Mouse (Mus musculus) gonadal fat pad, adult 2 months (tissue): ENCODE measurements at regions not wholly inside any gene's neighbourhood (a gene's known extent, or its start where the extent isn't known, plus 50 kb on each side); places are given as distances from the start of the nearest gene placed in this dataset.

Experiments used
- DNase-seq: peaks from one replicate; pipeline ENCODE4 v3.0.0-alpha.2; 2012; ENCODE audit warnings: low read depth

DNA sequence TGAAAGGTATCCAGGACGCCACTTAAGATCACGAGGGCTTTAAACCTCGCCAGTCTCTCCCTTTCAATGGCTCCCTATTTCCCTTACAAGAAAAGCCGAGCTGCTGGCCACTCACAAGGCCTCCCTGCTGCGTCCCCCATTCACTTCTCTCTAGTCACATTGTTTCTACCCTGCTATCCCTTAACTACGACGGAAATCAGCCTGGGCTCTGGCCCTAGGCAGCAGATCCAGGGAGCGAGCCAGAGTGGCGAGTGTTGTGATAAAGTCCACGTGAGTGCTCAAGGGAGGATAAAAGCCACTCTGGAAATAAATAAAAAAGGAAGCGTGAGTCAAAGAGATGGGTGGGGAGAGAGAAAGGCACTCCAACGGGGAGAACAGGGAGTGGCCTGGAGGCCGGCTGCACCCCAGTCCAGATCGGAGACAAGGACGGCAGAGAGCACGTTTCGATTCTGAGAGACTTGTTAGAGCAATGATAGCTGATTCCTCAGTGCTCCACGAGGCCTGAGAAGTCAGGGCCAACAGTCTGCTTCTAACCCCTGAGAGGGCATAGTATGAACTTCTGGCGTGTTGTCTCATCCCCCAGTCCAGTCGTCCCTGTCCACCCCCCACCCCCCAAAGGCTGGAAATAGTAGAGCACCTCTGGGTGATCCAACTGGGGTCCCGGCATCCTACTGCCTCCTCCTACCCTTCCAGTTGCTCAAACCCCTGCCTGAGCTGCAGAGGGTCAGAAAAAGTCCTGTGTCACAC lies 84.8 kb upstream of the Calm2 start:
- no peak for DNase-seq

DNA sequence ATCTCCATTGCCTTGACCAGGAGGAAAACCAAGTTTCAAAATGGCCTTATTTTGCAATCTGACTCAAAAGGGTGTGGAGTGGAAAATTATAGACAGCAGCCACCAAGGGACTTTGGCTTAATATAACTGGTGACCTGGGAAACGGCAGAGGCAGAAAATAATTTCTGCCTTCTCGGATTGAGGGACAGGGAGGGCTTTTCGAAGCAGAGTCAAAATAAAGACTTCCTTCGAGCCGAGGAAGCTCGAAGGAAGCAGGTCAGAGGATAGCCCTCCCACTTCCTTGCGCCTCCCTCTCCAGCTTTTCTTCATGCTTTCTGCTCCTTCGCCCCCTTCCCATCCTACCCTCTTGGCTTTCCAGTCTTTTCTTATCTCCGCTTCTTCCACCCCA lies 85.4 kb upstream of the Calm2 start:
- DNase-seq, result no peak

DNA sequence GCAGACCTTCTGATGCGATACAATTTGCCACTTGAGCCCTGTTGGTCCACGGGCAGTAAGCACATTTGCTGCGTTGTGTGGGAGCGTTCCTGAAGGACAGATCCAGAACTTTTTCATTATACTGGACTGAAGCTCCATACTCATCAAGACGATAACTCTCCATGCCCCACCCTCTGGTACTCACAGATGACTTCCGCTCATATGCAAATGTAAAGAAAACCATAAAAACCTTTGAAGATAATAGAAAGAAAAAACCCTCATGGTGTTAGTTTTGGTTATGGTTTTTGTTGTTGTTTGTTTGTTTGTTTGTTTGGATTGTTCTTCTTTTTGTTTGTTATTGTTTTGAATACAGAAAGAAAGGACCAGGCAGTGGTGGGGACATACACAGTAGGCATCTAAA lies 86.0 kb upstream of the Calm2 start:
- DNase-seq, result no peak

DNA sequence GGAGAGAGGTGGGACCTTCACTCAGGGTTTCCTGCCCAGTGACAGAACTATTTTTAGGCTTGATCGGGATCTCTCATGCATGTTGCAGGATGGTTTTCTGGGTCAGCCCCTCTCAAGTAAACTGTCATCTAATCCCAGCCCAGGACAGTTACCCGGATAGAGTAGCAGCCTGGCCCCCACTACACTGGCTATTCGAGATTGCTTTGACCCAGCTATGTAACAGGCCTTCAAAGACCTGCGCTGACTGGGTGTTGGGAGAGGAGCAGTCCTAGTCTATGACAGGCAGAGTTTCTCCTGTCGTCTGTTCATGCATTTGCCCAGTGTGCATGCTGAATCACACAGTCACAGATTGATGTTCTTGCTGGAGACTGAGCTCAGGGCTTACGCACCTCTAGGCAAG lies 86.2 kb upstream of the Epcam start:
- DNase-seq, result no peak

DNA sequence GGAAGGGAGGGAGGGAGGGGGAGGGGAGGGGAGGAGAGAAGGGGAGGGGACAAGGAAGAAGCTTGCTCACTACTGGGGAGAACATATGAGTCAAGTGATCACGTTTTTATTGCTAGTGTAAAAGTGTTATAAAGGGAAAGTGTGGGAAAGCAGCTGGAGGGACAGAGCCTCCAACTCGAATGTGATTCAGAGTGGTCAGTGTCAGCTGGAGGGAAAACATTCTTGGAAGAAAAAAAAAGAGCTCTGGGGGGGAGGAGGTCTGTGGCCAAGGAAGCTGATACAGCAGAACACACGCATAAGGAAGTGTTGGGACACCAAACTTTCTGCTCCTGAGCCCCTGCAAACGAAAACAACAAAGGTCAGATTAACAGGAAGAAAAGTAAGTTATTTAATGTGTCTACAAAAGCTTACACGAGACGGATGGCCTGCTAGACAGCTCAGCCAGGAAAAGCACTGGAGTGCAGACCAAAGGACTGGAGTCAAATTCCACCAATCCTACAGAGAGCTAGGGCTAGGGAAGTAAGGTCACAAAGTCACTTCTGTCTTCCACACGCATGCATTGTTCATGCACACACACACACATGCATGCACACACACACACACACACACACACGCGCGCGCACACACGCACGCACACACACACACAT lies 85.1 kb upstream of the Epcam start:
- DNase-seq, result no peak

DNA sequence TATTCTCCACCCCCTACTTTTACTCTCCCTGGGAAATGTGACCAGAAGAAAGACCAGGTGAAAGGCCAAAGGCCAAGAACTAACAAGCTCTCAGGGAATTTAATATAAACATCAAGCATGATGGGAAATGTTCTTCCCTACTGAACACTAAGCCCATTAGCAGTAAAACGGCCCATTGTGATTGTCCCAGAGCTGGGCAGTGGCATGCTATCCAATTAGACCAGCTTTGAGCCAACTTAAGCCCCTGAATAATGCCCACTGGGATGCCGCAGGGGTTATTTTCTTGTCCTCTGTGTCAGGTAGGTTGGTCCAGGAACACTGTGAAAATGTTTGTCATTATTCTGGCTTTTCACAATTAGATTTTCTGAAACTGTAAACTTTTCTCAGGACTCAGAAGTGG lies 81.2 kb upstream of the Epcam start:
- no peak for DNase-seq

DNA sequence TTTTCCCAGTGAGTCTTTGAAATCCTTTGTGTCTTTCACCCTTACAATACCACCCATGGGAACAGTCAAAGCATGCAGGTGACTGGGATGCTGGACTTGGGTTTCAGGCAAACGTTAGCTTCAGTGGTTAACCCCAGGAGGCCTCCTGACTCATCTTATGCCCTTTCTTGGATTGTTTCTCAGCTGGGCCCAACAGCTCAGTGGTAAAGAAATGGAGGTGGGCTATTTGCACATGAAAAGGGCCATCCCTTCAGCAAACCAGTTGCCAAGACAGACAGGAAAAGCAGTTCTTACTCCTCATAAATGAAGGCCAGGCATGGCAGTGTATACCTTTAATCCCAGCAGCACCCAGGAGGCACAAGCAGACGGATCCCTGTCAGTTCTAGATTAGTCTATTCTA lies 77.4 kb upstream of the Epcam start:
- DNase-seq, result no peak

DNA sequence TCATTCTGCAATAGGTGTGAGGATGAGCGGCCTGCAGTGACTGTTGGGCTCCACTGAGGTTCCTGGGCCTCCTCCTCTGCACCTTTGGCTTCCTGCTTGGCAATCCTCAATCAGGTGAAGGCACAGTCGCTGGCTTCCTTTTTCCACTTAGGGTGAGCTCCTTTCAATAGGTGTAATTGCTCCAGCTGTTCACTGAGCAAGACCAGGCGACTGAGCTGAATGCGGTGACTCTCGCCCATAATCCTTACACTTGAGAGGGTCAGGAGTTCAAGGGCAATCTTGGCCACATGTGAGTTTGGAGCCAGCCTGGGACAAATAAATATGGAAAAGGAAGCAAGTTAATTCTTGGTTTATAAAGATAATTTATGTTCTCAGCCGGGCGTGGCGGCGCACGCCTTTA lies 76.1 kb upstream of the Epcam start:
- no peak for DNase-seq

DNA sequence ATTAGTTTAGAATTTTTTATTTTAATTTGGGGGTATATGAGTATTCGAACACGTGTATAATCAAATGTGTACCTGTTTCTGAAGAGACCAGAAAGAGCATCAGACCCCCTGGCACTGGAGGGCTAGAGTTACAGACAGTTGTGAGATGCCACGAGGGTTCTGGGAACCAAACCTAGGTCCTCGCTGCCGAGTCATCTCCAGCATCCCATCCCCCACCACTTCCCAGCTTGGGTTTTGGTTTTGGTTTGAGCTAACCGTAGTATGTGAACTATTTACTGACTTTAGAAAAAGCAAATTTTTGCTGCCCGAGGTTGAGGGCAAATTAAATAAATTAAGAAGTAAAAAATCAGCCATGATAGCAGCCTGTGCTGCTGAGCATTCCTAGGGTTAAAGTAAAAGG lies 74.9 kb upstream of the Epcam start:
- no peak for DNase-seq

DNA sequence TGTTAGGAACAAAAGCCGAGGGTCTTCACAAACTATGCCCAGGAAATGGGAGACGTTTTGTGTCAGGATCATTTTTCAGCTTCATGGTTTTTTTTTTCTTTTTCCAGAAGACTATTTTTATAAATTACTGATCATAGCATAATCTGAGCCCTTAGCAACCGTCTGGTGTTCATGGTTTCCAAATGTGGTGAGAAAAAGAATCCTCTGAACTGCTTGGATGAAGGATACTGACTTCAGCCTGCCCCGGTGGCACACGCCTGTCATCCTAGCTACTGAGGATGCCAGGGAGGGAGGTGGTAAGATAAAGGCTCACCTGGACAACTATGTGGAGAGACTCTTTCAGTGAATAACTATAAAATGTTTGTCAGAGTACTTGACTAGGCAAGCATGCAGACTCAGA lies 72.4 kb upstream of the Epcam start:
- no peak for DNase-seq

DNA sequence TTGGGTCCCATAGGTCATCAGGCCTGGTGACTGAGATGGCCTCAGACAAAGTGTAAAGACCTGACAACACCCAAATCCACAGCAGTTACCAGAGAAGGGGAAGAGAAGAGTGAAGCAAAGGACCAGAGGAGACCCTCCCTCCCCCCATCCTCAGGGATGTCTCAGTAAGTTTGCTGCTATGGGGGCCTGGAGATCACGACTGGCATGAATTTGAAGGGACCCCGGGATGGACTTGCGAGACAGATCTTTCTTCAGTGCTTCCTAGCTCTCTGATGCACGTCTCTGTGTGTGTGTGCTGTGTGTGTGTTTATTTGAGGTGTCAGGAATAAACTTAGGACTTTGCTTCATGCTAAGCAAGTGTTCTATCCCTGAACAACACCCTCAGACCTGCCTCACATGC lies 70.1 kb upstream of the Epcam start:
- no peak for DNase-seq

DNA sequence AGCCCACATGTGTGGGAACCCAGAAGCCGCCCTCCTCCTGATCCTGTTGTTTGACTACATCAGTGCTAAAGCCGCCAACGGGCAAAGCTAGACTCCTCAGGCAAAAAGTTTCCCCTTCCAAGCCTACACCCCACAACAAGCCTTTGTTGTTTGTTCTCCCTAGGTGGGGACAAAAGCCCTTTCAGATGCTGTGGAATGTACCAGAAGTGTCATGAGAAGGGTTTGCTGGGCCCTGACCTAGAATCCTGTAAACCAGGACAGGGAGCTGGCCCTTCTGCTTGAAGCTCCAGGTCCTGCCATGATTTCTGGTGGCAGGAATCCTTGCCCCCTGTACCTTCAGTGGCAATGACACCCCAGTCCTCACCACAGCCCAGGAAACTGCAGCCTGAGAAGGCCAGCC lies 69.5 kb upstream of the Epcam start:
- DNase-seq, result no peak

DNA sequence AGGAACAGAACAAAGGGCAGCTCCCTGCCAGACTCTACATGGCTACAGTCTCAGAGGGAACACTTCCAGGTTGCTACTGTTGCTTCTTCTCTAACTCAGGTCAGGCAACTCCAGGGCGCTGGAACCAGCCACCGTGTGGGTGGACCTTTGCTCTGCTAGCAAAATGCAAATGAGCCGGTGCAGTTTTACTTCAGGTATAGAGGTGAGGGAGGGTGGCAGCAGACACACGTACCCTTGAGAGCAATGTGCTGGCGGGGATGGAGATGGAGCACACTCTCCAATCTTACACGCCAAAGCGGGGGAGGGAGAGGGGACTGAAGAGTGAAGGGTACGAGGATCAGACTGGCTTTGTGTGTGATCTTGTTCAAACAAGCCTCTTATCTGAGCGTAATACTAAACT lies 68.8 kb upstream of the Epcam start:
- peak; percentile 33 for DNase-seq

DNA sequence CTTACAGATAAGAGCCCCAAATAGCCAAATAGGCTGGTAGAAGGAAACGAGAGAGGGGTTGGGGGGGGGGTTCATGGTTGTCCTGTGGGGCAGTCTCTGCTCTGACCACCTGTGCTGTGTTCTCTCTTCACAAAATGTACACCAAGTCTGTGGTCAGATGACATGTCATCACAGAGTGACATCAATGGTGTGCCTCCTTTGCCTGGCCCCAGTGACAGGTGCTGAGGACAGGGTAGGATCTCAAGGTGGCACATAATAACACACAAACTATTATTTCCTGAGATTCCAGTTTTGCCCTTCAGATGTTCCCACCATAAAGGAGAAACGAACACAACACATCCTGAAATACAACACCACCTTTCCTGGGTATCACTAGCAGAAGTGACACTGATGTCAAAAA lies 68.3 kb upstream of the Epcam start:
- DNase-seq, result no peak

DNA sequence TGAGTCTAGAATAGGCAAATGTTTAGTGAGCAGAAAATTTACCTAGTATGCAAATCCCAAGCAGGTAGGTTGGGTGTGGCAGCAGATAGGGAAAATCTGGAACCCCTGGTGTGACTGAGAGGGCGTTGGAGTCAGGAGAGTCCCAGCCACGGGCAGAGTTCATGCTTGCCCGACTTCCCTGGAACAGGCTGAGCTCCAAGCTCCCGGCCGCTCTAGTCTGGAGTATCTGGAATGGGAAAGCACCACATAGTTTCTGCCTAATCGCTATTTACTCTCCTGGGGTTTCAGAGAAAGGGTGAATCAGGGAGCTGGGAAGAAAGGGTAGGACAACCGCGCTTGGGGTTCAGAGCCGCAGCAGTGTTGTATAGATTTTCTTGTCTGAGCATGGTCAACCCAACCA lies 65.8 kb upstream of the Epcam start:
- no peak for DNase-seq

DNA sequence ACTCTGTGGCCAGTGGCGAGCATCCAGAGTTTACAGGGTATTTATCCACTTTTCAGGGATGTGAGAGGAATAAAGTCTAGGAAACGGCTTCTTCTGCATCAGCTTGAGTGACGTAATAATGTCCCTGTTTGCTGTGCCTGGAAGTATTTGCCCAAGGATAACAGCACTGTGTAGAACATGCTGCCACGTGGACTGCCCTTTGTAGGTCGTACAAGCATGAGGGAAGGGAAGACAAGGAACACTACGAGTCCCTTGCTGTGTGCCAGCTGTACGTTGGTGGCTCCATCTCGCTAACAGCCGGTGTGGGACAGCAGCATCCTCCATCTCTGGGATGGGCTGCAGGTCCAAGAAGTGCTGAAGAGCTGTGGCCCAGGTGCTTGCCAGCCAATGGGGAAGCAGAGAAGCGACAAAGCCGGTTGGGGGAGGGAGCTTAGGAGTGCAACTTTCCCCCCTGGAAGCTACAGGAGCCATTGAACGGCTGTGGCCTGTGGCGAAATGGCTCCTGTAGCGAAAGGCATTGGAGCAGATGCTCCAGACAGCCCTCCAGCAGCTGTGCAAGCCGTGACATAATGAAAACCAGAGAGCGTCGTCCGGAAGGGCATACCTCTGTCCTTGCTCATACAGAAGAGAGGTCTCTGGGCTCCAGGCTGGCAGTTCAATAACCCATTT lies 65.0 kb upstream of the Epcam start:
- no peak for DNase-seq

DNA sequence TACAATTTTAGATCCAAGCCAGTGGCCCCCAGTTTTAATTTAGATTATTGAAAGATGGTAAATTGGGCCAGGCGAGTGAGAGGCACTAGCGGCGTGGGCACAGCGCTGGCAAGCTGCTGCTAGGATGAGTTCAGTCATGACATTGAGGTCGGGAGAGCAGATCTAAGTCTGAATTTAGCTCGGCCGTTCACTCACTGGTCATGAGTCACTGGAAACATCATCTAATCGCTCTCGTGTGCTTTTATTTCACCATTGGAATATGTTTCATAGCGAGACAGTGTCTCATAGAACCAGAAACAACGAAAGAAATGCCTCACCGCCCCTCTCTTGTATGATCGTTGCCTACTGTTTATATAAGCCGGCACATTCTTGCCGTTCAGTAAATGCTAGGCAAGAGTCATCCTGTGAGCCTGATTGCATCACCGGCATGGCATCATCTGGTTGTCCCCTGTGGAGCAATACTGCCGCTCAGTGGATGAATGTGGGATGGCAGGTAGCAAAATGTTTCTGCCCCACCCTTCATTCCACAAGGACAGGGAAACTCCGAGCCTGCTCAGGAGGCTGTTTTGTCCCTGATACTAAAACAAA lies 64.3 kb upstream of the Epcam start:
- peak; percentile 57 for DNase-seq

DNA sequence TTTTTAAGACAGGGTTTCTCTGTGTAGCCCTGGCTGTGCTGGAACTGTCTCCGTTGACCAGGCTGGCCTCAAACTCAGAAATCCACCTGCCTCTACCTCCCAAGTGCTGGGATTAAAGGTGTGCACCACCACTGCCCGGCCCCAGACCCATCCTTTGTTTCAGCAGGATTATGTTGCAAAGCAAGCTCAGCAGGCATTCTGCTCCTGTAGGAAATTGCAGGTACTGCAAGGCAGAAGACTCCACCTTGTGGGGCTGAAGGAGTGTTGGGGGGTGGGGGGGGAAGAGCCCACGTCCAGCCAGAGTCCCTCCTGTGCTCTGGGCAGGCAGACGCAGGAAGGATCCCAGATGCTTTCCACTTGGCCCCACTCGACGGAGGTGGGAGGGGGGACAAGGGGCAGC lies 52.2 kb upstream of the Epcam start:
- DNase-seq, result no peak

DNA sequence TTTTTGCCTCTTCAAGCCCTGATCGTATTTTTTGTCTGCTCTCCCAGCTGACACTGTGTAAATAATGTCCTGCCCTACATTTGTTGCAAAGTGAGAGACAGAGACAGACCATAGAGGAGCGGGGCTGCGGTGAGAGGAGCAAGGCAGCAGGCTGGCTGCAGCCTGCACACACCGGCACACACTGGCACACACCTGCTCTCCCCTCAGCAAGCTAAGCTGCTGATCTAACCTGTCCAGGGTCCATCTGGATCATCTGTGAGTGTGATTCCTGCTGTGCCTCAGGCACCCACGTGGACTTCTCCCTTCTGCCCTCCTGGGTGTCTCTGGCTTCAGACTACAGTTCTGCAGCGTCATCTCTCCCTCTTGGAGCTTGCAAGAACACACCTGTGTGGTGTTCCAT lies 50.4 kb upstream of the Epcam start:
- no peak for DNase-seq
